Mouse (Mus musculus): ENCODE measurements at regions not wholly inside any gene's neighbourhood (a gene's known extent, or its start where the extent isn't known, plus 50 kb on each side); places are given as distances from the start of the nearest gene placed in this dataset.
"Not testable (repeated sequence)": the region's sequence is repeated elsewhere in the genome, so short reads cannot be mapped to it uniquely, and the experiment has no call there.

DNA sequence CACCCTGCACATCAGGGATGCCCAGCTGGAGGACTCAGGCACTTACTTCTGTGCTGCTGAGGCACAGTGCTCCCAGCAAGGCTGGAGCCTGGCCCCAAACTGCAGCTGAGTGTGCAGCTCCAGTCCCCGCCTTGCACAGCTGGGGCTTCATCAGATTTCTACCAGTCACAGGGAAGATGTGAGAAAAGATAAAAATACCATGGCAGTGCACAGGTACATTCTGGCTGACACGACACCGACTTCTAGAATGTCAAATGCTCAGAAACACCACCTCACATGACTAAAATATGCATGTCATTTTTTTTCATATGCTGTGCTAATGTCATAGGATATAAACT is 495.7 kb upstream of the Olfr1507 start:
- not testable (repeated sequence) for H3K9me3 ChIP-seq; ATAC-seq (ENCODE audit: insufficient number of reproducible peaks, insufficient read depth, low FRiP score, low TSS enrichment); H3K4me1 ChIP-seq; H3K27me3 ChIP-seq; H3K4me2 ChIP-seq (replicated peaks); H3K9ac ChIP-seq; H3K36me3 ChIP-seq; H3K27ac ChIP-seq; H3K4me3 ChIP-seq
- no CpG with 5 or more reads among the region's 3 CpGs for WGBS

DNA sequence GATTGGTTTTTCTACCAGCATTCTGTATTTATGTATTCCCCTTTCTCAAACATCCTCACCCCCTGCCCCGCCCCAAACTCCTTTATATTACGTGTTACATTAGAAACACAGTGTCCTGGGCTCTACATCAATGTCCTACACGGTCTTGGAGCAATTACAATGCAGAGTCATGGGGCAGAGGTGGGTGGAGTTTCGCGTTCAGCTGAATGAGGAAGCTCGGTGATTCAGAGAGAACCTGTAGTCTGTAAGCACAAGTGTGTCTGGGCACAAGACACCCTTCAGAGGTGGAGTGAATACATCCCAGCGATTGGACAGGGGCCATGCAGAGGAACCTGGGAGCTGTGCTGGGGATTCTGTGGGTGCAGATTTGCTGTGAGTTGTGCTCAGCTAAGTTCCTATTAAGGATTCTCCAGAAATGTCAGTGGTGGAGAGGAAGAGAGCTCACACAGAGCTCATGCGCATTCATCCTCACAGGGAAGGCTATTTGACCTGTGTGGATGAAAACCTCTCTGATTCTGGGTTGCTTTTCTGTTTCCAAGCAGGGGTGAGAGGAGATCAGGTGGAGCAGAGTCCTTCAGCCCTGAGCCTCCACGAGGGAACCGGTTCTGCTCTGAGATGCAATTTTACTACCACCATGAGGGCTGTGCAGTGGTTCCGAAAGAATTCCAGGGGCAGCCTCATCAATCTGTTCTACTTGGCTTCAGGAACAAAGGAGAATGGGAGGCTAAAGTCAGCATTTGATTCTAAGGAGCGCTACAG is 495.2 kb upstream of the Olfr1507 start:
- not testable (repeated sequence) for H3K4me3 ChIP-seq; H3K27me3 ChIP-seq; H3K36me3 ChIP-seq; H3K9me3 ChIP-seq; H3K4me2 ChIP-seq (replicated peaks); ATAC-seq (ENCODE audit: insufficient number of reproducible peaks, insufficient read depth, low FRiP score, low TSS enrichment); H3K4me1 ChIP-seq; H3K9ac ChIP-seq; H3K27ac ChIP-seq
- whole genome bisulfite sequencing: 67% methylated on average over 1 of the region's 12 CpGs

DNA sequence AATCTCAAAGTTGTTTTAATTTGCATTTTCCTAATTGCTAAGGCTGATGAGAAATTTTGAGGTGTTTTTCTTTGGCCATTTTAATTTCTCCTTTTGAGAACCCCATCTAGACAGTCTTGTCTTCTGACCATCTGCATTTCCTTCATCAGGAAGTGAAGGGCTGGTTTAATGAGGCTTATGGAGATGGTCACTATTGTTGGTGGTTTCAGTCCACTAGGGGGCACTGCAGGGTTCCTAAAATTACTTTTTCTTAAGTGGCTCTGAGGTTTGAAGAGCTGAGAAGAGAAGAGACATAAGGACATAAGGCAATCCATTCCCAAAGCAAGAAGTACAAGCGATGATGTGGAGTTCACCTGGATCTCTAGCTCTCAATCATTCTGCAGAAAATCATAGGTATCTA is 494.4 kb upstream of the Olfr1507 start:
- not testable (repeated sequence) for H3K27ac ChIP-seq; ATAC-seq (ENCODE audit: insufficient number of reproducible peaks, insufficient read depth, low FRiP score, low TSS enrichment); H3K27me3 ChIP-seq; H3K4me1 ChIP-seq; H3K4me2 ChIP-seq (replicated peaks); H3K4me3 ChIP-seq; H3K9me3 ChIP-seq; H3K9ac ChIP-seq; H3K36me3 ChIP-seq
- 72% methylated on average over 1 of the region's 1 CpGs for WGBS

DNA sequence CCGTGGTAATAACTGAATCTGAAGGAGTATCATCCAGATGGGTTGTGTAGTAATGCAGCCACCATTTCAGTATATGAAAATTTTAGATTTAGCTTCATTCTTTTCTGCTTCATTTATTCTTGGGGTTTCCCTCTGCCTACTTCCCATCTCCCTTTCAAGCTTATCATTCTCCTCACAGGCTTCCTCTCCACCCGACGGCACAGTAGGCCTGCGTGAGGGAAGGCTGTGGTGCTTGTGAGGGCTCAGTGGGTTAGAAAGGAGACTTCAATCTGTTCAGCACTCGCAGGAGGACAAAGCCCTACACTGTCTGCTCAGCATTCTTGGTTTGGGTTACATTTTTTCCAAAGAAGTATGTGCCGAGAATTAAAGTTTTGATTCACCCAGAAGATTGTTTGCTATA is 493.0 kb upstream of the Olfr1507 start:
- H3K9ac ChIP-seq; H3K36me3 ChIP-seq; H3K4me1 ChIP-seq; H3K4me2 ChIP-seq (replicated peaks); H3K4me3 ChIP-seq; H3K27me3 ChIP-seq; ATAC-seq (ENCODE audit: insufficient number of reproducible peaks, insufficient read depth, low FRiP score, low TSS enrichment); H3K9me3 ChIP-seq; H3K27ac ChIP-seq: not testable (repeated sequence)
- no CpG with 5 or more reads among the region's 6 CpGs for WGBS

DNA sequence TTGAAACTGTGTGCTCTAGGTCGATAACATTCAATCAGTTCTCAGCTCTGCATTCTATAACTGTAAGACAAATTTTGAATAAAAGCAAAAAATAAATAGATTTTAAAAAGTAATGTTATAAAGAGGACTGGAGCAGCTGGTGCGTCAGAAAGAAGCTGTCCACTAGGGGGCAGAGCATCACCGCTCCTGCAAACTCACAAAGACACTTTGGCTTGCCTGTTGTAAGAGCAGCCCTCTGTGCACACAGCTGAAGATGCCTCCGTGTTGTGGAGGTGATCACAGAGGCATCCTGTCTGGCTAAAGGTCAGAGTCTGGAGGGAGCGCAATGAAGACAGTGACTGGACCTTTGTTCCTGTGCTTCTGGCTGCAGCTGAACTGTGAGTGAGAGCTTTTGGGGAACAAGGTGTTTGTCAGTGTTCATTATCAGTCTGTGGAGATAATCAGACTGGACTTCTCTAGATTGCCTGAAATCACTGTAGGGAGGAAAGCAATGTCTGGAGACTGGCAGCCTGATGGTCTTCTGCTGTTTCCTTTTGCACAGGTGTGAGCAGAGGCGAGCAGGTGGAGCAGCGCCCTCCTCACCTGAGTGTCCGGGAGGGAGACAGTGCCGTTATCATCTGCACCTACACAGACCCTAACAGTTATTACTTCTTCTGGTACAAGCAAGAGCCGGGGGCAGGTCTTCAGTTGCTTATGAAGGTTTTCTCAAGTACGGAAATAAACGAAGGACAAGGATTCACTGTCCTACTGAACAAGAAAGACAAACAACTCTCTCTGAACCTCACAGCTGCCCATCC is 476.9 kb upstream of the Olfr1507 start:
- H3K9me3 ChIP-seq; H3K27ac ChIP-seq; H3K4me3 ChIP-seq; H3K9ac ChIP-seq; ATAC-seq (ENCODE audit: insufficient number of reproducible peaks, insufficient read depth, low FRiP score, low TSS enrichment); H3K4me2 ChIP-seq (replicated peaks); H3K36me3 ChIP-seq; H3K27me3 ChIP-seq; H3K4me1 ChIP-seq: not testable (repeated sequence)
- no CpG with 5 or more reads among the region's 12 CpGs for WGBS

DNA sequence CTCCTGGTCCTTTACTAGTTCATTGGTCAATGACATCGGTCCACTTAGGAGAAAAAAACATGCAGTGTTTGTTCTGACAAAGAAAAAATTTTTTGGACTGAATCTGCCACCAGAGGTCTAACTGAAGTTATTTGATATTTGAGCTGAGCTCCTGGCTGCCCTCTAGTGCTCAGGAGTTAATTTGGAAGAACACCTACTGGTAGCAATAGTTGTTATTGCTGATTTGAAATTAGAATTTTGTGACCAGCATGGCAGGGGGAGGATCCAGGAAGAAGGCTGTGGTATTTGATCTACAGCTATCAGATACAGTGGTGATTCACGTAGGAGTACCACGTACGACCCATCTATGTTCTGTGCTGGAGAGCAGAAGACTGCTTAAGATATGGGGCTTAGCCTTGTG is 466.6 kb upstream of the Olfr1507 start:
- not testable (repeated sequence) for H3K4me3 ChIP-seq; H3K4me1 ChIP-seq; H3K4me2 ChIP-seq (replicated peaks); H3K9ac ChIP-seq; H3K27me3 ChIP-seq; H3K36me3 ChIP-seq; H3K9me3 ChIP-seq; H3K27ac ChIP-seq; ATAC-seq (ENCODE audit: insufficient number of reproducible peaks, insufficient read depth, low FRiP score, low TSS enrichment)
- WGBS: 90% methylated on average over 3 of the region's 4 CpGs

DNA sequence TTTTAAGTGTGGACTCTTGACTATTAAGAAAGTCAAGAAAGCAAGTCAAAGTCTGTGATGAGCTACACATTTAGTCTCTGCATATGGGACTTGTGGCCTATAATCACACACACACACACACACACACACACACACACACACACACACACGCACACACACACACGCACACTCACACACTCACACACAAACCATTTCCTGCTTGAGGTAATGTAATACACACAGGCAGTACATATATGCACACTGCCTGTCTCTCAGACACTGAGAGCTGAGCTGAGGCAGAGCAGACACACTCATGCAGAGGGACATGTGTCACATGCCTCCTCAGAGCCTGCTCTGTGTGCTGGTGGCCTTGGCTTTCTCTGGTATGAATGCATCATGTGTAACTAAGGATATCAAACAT is 461.0 kb upstream of the Olfr1507 start:
- not testable (repeated sequence) for H3K36me3 ChIP-seq; H3K4me1 ChIP-seq; H3K9me3 ChIP-seq; H3K27ac ChIP-seq; H3K4me3 ChIP-seq; ATAC-seq (ENCODE audit: insufficient number of reproducible peaks, insufficient read depth, low FRiP score, low TSS enrichment); H3K27me3 ChIP-seq; H3K9ac ChIP-seq; H3K4me2 ChIP-seq (replicated peaks)
- WGBS: 67% methylated on average over 1 of the region's 2 CpGs

DNA sequence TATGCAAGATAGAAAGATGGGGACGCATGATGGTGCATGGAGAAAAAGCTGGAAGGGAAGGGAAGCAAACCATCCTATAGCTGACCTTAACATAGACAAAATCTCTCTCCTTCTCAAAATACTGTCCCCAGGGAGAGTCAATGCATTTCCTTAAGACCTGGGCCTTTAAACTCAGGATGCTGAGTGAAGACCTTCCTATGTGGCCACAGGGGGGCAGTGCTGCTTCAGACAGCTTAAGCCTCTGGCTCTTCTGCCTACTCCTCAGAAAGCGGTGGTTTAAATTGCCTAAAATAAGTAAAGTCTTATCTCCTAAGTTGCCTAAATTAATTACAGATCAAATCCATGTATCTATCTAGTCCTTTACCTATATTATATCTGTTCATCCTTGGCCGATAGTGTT is 449.4 kb upstream of the Olfr1507 start:
- not testable (repeated sequence) for H3K27me3 ChIP-seq; H3K27ac ChIP-seq; ATAC-seq (ENCODE audit: insufficient number of reproducible peaks, insufficient read depth, low FRiP score, low TSS enrichment); H3K4me3 ChIP-seq; H3K36me3 ChIP-seq; H3K4me2 ChIP-seq (replicated peaks); H3K9me3 ChIP-seq; H3K4me1 ChIP-seq; H3K9ac ChIP-seq
- WGBS: no CpG with 5 or more reads among the region's 3 CpGs

DNA sequence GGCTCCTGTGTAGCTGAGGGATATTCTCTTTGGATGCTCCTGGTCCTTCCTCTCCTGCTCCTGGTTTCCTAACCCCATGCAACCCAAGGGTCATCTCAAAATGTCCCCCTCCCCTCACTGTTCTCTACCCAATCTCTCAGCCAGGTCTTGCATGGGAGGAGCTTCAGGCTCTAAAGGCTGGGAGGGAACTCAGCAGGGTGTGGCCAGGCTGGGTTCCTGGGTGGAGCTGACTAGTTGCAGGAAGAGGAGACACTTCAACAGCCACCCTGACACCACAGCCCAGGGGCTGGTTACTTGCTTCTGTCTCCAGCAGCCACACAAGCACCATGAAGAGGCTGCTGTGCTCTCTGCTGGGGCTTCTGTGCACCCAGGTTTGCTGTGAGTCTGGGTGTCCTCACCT is 446.9 kb upstream of the Olfr1507 start:
- H3K9me3 ChIP-seq; H3K27ac ChIP-seq; H3K27me3 ChIP-seq; H3K9ac ChIP-seq; H3K36me3 ChIP-seq; H3K4me3 ChIP-seq; H3K4me2 ChIP-seq (replicated peaks); ATAC-seq (ENCODE audit: insufficient number of reproducible peaks, insufficient read depth, low FRiP score, low TSS enrichment); H3K4me1 ChIP-seq: not testable (repeated sequence)

DNA sequence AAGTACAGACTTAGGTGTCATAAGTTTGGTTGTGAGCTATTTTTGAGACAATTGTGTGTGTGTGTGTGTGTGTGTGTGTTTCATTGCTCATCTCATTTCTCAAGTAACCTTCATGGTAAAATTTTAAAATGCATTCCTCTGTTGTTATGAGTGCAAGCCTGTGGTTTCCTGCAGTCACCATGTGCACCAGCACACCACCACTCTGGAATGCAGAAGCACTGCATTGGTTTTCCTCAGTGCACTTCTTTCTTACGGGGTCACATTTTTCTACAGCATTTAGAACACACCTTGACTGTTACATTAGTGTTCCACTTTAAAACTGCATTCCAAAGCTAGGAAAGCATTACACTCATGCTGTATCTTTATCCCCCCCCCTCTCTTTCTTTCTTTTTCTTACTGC is 446.2 kb upstream of the Olfr1507 start:
- not testable (repeated sequence) for H3K27me3 ChIP-seq; H3K4me1 ChIP-seq; H3K36me3 ChIP-seq; H3K9ac ChIP-seq; H3K27ac ChIP-seq; H3K4me3 ChIP-seq; H3K9me3 ChIP-seq; ATAC-seq (ENCODE audit: insufficient number of reproducible peaks, insufficient read depth, low FRiP score, low TSS enrichment); H3K4me2 ChIP-seq (replicated peaks)
- WGBS: no CpG with 5 or more reads among the region's 1 CpGs

DNA sequence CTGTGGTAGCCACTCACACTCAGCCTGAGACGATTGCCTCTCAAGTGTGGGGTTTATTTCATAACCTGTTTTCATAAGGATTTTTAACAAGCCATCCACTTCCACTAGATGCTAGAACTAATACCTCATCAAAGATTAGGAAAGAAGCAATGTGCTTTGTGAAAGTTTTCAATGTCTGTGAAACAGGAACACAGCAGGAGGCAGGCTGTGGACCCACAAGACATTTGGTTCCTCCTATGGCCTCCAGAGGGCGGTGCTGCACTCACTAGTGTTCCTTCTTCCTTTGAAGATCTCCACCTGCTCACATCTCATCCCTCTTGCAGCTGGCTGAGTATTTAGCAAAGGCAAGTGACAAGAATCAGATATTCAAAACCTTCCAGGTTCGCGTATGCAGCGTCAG is 424.6 kb upstream of the Olfr1507 start:
- H3K36me3 ChIP-seq; H3K27ac ChIP-seq; H3K9ac ChIP-seq; H3K27me3 ChIP-seq; ATAC-seq (ENCODE audit: insufficient number of reproducible peaks, insufficient read depth, low FRiP score, low TSS enrichment); H3K9me3 ChIP-seq; H3K4me2 ChIP-seq (replicated peaks); H3K4me1 ChIP-seq; H3K4me3 ChIP-seq: not testable (repeated sequence)
- no CpG with 5 or more reads among the region's 5 CpGs for WGBS

DNA sequence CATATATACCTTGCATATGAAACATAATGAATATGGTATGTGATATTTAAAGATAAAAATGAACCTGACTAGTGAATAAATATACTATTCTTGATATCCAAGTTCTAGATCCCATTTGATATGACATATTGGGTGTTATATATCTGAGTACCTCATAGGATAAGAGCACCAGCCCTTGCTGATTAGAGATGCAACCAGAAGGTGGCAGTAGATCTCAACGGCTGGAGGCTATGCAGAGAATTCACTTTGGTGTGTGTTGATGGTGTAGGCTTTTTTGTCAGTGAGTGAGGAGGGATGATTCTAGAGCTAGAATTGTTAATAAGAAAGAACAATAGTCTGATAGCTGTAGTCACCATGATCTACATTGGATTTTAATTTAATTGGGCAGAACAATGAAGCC is 418.3 kb upstream of the Olfr1507 start:
- H3K4me3 ChIP-seq; H3K4me2 ChIP-seq (replicated peaks); H3K27ac ChIP-seq; H3K9ac ChIP-seq; H3K9me3 ChIP-seq; H3K27me3 ChIP-seq; H3K4me1 ChIP-seq; H3K36me3 ChIP-seq; ATAC-seq (ENCODE audit: insufficient number of reproducible peaks, insufficient read depth, low FRiP score, low TSS enrichment): not testable (repeated sequence)
- WGBS: no CpG with 5 or more reads among the region's 1 CpGs

Data from embryonic facial prominence, embryonic 12.5 days (tissue).